Mouse (Mus musculus) heart, postnatal 0 days (tissue): ENCODE results near the gene Tmem120a. TPM values are rescaled to one million over a fixed set of nuclear protein-coding genes. Genes with fewer than 3 reads are reported as not detected.

ENCODE experiments used
- ATAC-seq: fragments of 200-750 bp; cut with Nextera tagmentation; 2 replicates; pipeline ENCODE4 v1.8.0; 2017; ENCODE audit warnings: low read depth, moderate number of reproducible peaks, moderate library complexity; ENCODE audit not compliant: insufficient read depth
- DNase-seq: peaks from one replicate; pipeline ENCODE4 v3.0.0-alpha.2; 2016; ENCODE audit warnings: low spot score
- H3K27ac ChIP-seq: fragments of 300-500 bp; sonication (generic); 2 replicates; pipeline ENCODE4 v1.5.1; 2014; ENCODE audit warnings: low read depth, mild to moderate bottlenecking
- H3K27me3 ChIP-seq: fragments of 300-500 bp; sonication (generic); 2 replicates; pipeline ENCODE4 v1.6.1; 2014; ENCODE audit warnings: low read length, mixed read lengths; ENCODE audit not compliant: control insufficient read depth, insufficient read depth
- H3K36me3 ChIP-seq: fragments of 300-500 bp; sonication (generic); replicated peaks from 2 replicates; pipeline ENCODE4 v1.6.1; 2014; ENCODE audit warnings: low read length, mixed read lengths; ENCODE audit not compliant: control insufficient read depth, insufficient read depth
- H3K4me1 ChIP-seq: fragments of 300-500 bp; sonication (generic); 2 replicates; pipeline ENCODE4 v1.6.1; 2014; ENCODE audit warnings: antibody characterized with exemption; ENCODE audit not compliant: control insufficient read depth, insufficient read depth
- H3K4me2 ChIP-seq: fragments of 300-500 bp; sonication (generic); 2 replicates; pipeline ENCODE4 v1.6.1; 2014; ENCODE audit warnings: low read depth, mild to moderate bottlenecking, low read length, moderate library complexity
- H3K4me3 ChIP-seq: fragments of 300-500 bp; sonication (generic); 2 replicates; pipeline ENCODE4 v1.5.1; 2014; ENCODE audit warnings: low read depth, low read length
- H3K9ac ChIP-seq: fragments of 300-500 bp; sonication (generic); replicated peaks from 2 replicates; pipeline ENCODE4 v1.6.1; 2014; ENCODE audit warnings: low read depth, low read length, mixed read lengths
- H3K9me3 ChIP-seq: fragments of 300-500 bp; sonication (generic); replicated peaks from 2 replicates; pipeline ENCODE4 v1.6.1; 2016; ENCODE audit warnings: low read length; ENCODE audit not compliant: control insufficient read depth
- CTCF ChIP-seq: IDR thresholded peaks from 2 replicates; pipeline ENCODE4 v1.5.1; 2016; ENCODE audit warnings: antibody characterized with exemption, control low read depth, low read depth
- EP300 ChIP-seq: IDR thresholded peaks from 2 replicates; pipeline ENCODE4 v1.6.1; 2016; ENCODE audit warnings: antibody characterized with exemption, low read depth
- WGBS: fragments of 180-500 bp; shearing (Covaris S2); extraction: QIAGEN DNeasy Blood & Tissue Kit; methylation state at CpG from one replicate; pipeline ENCODE4 v1.1.7; 2014; 5-methylcytosine and 5-hydroxymethylcytosine counted together
- polyA plus RNA-seq: library from polyadenylated mRNA; unstranded; fragments of >200 nt; fragmentation: Nextera tagmentation; extraction: Ambion mirVana; gene quantifications from 2 replicates; pipeline ENCODE4 v1.2.1, GENCODE M21; 2015
- total RNA-seq: library from RNA; depleted of rRNA; stranded (reverse); fragments of >200 nt; gene quantifications from 2 replicates; pipeline ENCODE4 v1.2.3, GENCODE M21; 2014; ENCODE audit warnings: low replicate concordance

Tmem120a gene
- total and polyA plus RNA-seq, 2 experiments from 2014 or later = 25.6 to 34.2 TPM

- 25% methylated on average over 11 of the region's 11 CpGs for WGBS
- Histone ChIP-seq H3K27ac (peak overlapping the region; percentile 55; the same call in 1 of the 2 replicates), H3K4me1 (peaks cover 47% of the 10 kb centered on the region), H3K27me3 (no peaks in the 10 kb centered on the region), H3K9ac (no peak overlapping the region), H3K4me2 (peak overlapping the region; percentile 33; the same call in 1 of the 2 replicates), H3K36me3 (peaks cover 5% of the 10 kb centered on the region), H3K9me3 (no peaks in the 10 kb centered on the region), H3K4me3 (no peak overlapping the region)
- TF ChIP-seq EP300 = no peak
- TF ChIP-seq CTCF = no peak
- no peak for ATAC-seq
- peak; percentile 71 for DNase-seq
Observed at GRCm38 (mm10) chr5:135722121-135722520, 22.1 kb downstream of the Tmem120a start.

DNA sequence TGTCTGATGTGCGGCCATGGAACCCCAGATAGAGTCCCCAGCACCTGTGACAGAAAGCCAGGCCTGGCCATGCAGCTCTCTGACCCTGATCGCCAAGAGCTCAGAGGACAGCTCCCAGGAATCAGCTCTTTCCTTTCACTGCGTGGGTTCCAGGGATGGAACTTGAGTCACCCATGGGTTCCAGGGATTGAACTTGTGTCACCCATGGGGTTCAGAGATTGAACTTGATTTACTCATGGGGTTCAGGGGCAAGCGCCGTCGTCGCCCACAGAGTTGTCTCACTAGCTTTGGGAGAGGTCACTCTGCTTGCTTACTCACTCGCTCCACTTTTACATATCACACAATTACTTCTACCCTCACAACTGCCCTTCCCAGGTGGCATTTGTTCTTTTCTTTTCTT is 23.2 kb downstream of the Tmem120a start:
- no peak for DNase-seq
- H3K4me2 ChIP-seq = no peak overlapping the region
- H3K9ac ChIP-seq = no peak overlapping the region
- no peak overlapping the region for H3K27ac ChIP-seq
- peaks cover 37% of the 10 kb centered on the region for H3K4me1 ChIP-seq
- H3K9me3 ChIP-seq = no peaks in the 10 kb centered on the region
- peaks cover 16% of the 10 kb centered on the region for H3K36me3 ChIP-seq
- H3K27me3 ChIP-seq = no peaks in the 10 kb centered on the region
- TF ChIP-seq CTCF = no peak
- TF ChIP-seq EP300 = no peak
- no peak for ATAC-seq
- 92% methylated on average over 8 of the region's 8 CpGs for WGBS
- no peak overlapping the region for H3K4me3 ChIP-seq

- H3K9ac ChIP-seq = no peak overlapping the region
- H3K27ac ChIP-seq = no peak overlapping the region
- TF ChIP-seq CTCF (no peak), EP300 (no peak)
- H3K27me3 ChIP-seq = no peaks in the 10 kb centered on the region
- WGBS = 42% methylated on average over 3 of the region's 3 CpGs
- no peak for DNase-seq
- H3K4me3 ChIP-seq = no peak overlapping the region
- H3K9me3 ChIP-seq = no peaks in the 10 kb centered on the region
- H3K36me3 ChIP-seq = peaks cover 20% of the 10 kb centered on the region
- peaks cover 29% of the 10 kb centered on the region for H3K4me1 ChIP-seq
- ATAC-seq = no peak
- no peak overlapping the region for H3K4me2 ChIP-seq
Observed at GRCm38 (mm10) chr5:135720121-135720520, 24.1 kb downstream of the Tmem120a start.

GRCm38 (mm10) chr5:135719586-135720120 is 24.6 kb downstream of the Tmem120a start:
- no peak for ATAC-seq
- Histone ChIP-seq H3K4me1 (peaks cover 25% of the 10 kb centered on the region), H3K27me3 (no peaks in the 10 kb centered on the region), H3K27ac (no peak overlapping the region), H3K36me3 (peaks cover 20% of the 10 kb centered on the region), H3K9ac (no peak overlapping the region), H3K9me3 (no peaks in the 10 kb centered on the region), H3K4me2 (no peak overlapping the region), H3K4me3 (no peak overlapping the region)
- TF ChIP-seq EP300 (no peak), CTCF (no peak)
- 83% methylated on average over 10 of the region's 10 CpGs for WGBS
- DNase-seq = no peak

- WGBS = 56% methylated on average over 10 of the region's 10 CpGs
- Histone ChIP-seq H3K36me3 (peaks cover 20% of the 10 kb centered on the region), H3K4me1 (peaks cover 22% of the 10 kb centered on the region), H3K4me3 (no peak overlapping the region), H3K9me3 (no peaks in the 10 kb centered on the region), H3K9ac (no peak overlapping the region), H3K27me3 (no peaks in the 10 kb centered on the region), H3K27ac (no peak overlapping the region), H3K4me2 (no peak overlapping the region)
- ATAC-seq (no peak), DNase-seq (no peak)
- TF ChIP-seq EP300 (no peak), CTCF (peak; percentile 41)
Observed at GRCm38 (mm10) chr5:135715624-135716023, 28.6 kb downstream of the Tmem120a start.
